Mouse (Mus musculus) limb, embryonic 14.5 days (tissue): ENCODE results near the gene Rab6a. TPM values are rescaled to one million over a fixed set of nuclear protein-coding genes. Genes with fewer than 3 reads are reported as not detected.

Experiments
- ATAC-seq: fragments of 200-750 bp; cut with Nextera tagmentation; 2 replicates; pipeline ENCODE4 v1.8.0; 2017; ENCODE audit warnings: low read depth, moderate number of reproducible peaks, moderate TSS enrichment; ENCODE audit not compliant: low FRiP score
- DNase-seq: peaks from one replicate; pipeline ENCODE4 v3.0.0-alpha.2; 2015; ENCODE audit warnings: low spot score
- H3K27ac ChIP-seq: fragments of 300-500 bp; sonication (generic); replicated peaks from 2 replicates; pipeline ENCODE4 v1.5.1; 2014; ENCODE audit warnings: low read depth, mild to moderate bottlenecking, low read length, moderate library complexity, mixed read lengths
- H3K27me3 ChIP-seq: fragments of 300-500 bp; sonication (generic); 2 replicates; pipeline ENCODE4 v1.6.1; 2014; ENCODE audit warnings: low read length, mixed read lengths; ENCODE audit not compliant: control insufficient read depth, insufficient read depth
- H3K36me3 ChIP-seq: fragments of 300-500 bp; sonication (generic); 2 replicates; pipeline ENCODE4 v1.6.1; 2014; ENCODE audit warnings: mild to moderate bottlenecking, low read length, moderate library complexity, mixed read lengths; ENCODE audit not compliant: control insufficient read depth, insufficient read depth
- H3K4me1 ChIP-seq: fragments of 300-500 bp; sonication (generic); 2 replicates; pipeline ENCODE4 v1.6.1; 2014; ENCODE audit warnings: antibody characterized with exemption, low read length, mixed read lengths; ENCODE audit not compliant: control insufficient read depth, insufficient read depth
- H3K4me2 ChIP-seq: fragments of 300-500 bp; sonication (generic); replicated peaks from 2 replicates; pipeline ENCODE4 v1.6.1; 2014; ENCODE audit warnings: low read depth, mild to moderate bottlenecking, low read length, moderate library complexity; ENCODE audit not compliant: severe bottlenecking
- H3K4me3 ChIP-seq: fragments of 300-500 bp; sonication (generic); replicated peaks from 2 replicates; pipeline ENCODE4 v1.5.1; 2014; ENCODE audit warnings: low read length
- H3K9ac ChIP-seq: fragments of 300-500 bp; sonication (generic); 2 replicates; pipeline ENCODE4 v1.6.1; 2014; ENCODE audit warnings: mild to moderate bottlenecking, low read depth, low read length, moderate library complexity; ENCODE audit not compliant: severe bottlenecking
- H3K9me3 ChIP-seq: fragments of 300-500 bp; sonication (generic); 2 replicates; pipeline ENCODE4 v1.6.1; 2016; ENCODE audit warnings: low read length; ENCODE audit not compliant: control insufficient read depth
- POLR2A ChIP-seq: fragments of 200-500 bp; IDR thresholded peaks from 2 replicates; pipeline ENCODE4 v1.8.0; 2012; ENCODE audit warnings: inconsistent platforms, mild to moderate bottlenecking, moderate library complexity, borderline replicate concordance; ENCODE audit not compliant: insufficient read depth, insufficient read length; ENCODE audit errors: extremely low read depth
- WGBS: fragments of 180-500 bp; shearing (Covaris S2); extraction: QIAGEN DNeasy Blood & Tissue Kit; methylation state at CpG from one replicate; pipeline ENCODE4 v1.1.7; 2014; 5-methylcytosine and 5-hydroxymethylcytosine counted together
- polyA plus RNA-seq, 2 experiments: library from polyadenylated mRNA; depleted of rRNA in 1 of 2; stranded (reverse) in 1 of 2; unstranded in 1 of 2; fragments of >200 nt; fragmentation: Nextera tagmentation in 1 of 2; extraction: Ambion mirVana in 1 of 2; gene quantifications; 2 replicates each; pipeline versions ENCODE4 v1.2.1 to v1.2.3; 2012 to 2014

Rab6a gene
- polyA plus RNA-seq, 2 experiments: 76.7 to 113 TPM

DNA sequence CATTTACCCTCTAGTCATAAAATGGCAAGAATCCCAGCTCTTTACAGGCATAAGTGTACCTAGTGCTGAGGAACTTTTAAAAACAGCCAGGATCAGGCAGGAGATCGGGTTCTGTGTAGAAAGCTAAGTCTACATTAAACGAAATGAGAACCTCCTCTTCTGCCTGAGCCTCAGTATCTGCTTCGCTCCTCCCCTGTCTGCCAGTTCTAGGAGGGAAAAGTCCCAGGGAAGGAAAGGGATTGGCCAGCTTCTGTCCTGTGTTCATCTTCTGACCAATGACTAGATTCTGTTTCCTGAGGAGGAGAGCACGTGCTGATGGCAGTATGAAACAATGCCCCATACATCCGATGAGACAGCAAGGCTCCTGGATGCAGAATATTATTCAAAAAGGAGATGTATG, 73.9 kb downstream of the Rab6a start:
- WGBS: 56% methylated on average over 5 of the region's 5 CpGs
- no peak for DNase-seq
- Histone ChIP-seq H3K9me3 (no peaks in the 10 kb centered on the region), H3K27me3 (no peaks in the 10 kb centered on the region), H3K4me2 (no peak overlapping the region), H3K27ac (no peak overlapping the region), H3K4me1 (peaks cover 9% of the 10 kb centered on the region; the same call in 1 of the 2 replicates), H3K4me3 (no peak overlapping the region), H3K36me3 (no peaks in the 10 kb centered on the region), H3K9ac (no peak overlapping the region)
- ATAC-seq: no peak
- TF ChIP-seq POLR2A: no peak

DNA sequence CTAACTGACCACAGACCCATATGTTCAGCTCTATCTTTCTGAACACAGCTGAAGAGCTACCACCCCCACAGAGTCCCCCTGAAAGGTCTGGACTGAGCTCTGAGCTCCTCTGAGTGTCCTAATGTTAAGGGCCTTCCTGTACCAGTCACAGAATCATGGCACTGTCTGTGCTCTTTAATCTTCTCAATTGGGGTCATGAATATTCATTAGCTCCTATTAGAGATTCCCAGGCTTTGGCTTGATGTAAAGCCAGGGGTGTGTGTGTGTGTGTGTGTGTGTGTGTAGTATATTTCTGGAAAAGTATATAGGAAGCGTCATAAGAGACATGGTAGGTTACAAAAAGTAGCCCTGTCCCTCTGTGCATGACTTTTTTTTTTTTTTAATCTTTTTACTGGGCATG, 76.0 kb downstream of the Rab6a start:
- H3K9me3 ChIP-seq: no peaks in the 10 kb centered on the region

DNA sequence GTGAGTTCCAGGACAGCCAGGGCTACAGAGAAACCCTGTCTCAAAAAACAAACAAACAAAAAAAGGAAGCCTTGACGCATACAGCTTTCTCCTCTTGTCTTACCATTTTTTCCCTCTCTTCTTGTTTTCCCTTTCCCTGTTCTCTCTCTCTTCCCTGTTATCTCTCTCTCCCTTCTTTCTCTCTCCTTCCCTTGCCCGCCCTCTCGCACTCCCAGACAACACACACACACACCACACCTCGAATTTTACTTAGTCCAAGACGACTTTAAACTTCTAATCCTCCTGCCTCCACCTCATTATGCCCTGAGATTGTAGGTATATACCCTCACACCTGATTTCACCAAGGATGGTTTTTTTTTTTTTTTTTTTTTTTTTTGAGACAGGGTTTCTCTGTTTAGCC, 76.9 kb downstream of the Rab6a start:
- no peak for TF ChIP-seq POLR2A

More for the DNA sequence above, 76.0 kb downstream of the Rab6a start:
- H3K36me3 ChIP-seq: no peaks in the 10 kb centered on the region
- H3K27me3 ChIP-seq: no peaks in the 10 kb centered on the region
- H3K27ac ChIP-seq: no peak overlapping the region
- no peak overlapping the region for H3K4me3 ChIP-seq
- H3K9ac ChIP-seq: no peak overlapping the region
- TF ChIP-seq POLR2A: no peak
- ATAC-seq: no peak
- peaks cover 9% of the 10 kb centered on the region; the same call in 1 of the 2 replicates for H3K4me1 ChIP-seq
- 84% methylated on average over 1 of the region's 1 CpGs for WGBS
- DNase-seq: no peak
- no peak overlapping the region for H3K4me2 ChIP-seq

DNA sequence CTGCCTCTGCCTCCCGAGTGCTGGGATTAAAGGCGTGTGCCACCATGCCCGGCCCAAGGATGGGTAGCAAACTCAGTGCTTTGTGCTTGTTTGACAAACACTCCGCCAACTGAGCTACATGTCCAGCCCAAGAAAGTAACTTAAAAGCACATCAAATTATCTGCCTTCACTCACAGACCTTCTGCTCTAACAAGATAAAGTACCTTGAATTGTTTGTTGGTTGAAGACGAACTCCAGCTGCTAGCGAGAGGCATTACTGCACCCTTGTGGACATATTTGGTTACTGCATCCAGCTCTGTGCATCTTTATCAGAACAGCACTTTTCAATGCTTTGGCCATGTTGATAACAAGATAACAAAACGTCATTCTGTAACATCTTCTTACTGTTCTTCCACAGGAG, 77.3 kb downstream of the Rab6a start:
- no peaks in the 10 kb centered on the region for H3K9me3 ChIP-seq
- H3K27me3 ChIP-seq: no peaks in the 10 kb centered on the region
- no peaks in the 10 kb centered on the region for H3K36me3 ChIP-seq
- no peak for ATAC-seq
- no peak for TF ChIP-seq POLR2A
- WGBS: 53% methylated on average over 7 of the region's 7 CpGs
- H3K27ac ChIP-seq: no peak overlapping the region
- no peak overlapping the region for H3K4me2 ChIP-seq
- no peak overlapping the region for H3K9ac ChIP-seq
- H3K4me3 ChIP-seq: no peak overlapping the region
- 0 out of 2 replicates have a peak, but pooled peaks cover under 1% of the 10 kb centered on the region for H3K4me1 ChIP-seq
- peak; percentile 76 for DNase-seq

More for the DNA sequence above, 76.9 kb downstream of the Rab6a start:
- H3K9ac ChIP-seq: no peak overlapping the region
- H3K36me3 ChIP-seq: no peaks in the 10 kb centered on the region
- no peak overlapping the region for H3K4me2 ChIP-seq
- no peak overlapping the region for H3K4me3 ChIP-seq
- H3K27me3 ChIP-seq: no peaks in the 10 kb centered on the region
- H3K9me3 ChIP-seq: no peaks in the 10 kb centered on the region
- no peak for ATAC-seq
- H3K27ac ChIP-seq: no peak overlapping the region
- peaks cover 4% of the 10 kb centered on the region; the same call in 1 of the 2 replicates for H3K4me1 ChIP-seq
- 76% methylated on average over 5 of the region's 5 CpGs for WGBS
- no peak for DNase-seq

DNA sequence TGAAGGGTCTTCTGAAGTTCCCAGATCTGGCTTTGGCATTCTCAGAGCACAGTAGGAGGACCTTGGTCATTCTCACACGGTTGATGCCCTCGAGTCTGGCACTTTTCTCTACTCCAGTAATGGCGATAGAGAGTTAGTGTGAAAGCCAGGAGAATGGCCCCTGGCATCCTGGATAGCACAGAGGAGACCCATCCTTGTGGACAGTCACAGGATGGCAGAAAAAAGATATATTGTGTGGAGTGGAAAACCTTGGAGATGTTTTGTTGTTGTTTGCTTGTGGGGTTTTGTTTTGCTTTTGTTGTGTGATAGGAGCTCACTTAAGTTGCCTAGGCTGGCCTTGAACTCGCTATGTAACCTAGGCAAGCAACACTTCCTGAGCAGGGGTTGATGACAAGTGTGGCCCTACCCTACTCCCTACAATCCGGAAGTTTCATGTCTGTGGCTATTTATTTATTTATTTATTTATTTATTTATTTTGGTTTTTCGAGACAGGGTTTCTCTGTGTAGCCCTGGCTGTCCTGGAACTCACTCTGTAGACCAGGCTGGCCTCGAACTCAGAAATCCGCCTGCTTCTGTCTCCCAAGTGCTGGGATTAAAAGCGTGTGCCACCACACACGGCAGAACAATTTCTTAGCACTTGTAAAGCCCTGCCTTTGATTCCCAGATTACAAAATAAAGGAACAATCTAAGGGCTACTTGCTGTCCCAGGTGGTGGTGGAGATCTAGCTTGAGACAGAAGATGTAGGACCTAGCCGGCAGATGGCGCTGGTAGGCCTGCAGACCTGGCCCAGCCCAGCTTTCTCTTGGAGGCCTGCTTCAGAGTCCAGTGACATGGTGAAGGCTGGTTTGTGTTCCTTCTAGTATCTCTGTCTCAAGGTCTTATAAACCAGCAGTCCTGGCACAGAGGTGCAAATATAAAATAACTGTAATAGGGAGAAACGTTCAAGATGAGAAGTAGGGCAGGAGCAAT, 78.1 kb downstream of the Rab6a start:
- H3K36me3 ChIP-seq: no peaks in the 10 kb centered on the region
- H3K27ac ChIP-seq: no peak overlapping the region
- 35% methylated on average over 13 of the region's 13 CpGs for WGBS
- H3K4me3 ChIP-seq: no peak overlapping the region
- H3K9me3 ChIP-seq: no peaks in the 10 kb centered on the region
- no peaks in the 10 kb centered on the region for H3K27me3 ChIP-seq
- no peak overlapping the region for H3K9ac ChIP-seq
- DNase-seq: peak; percentile 85
- H3K4me2 ChIP-seq: no peak overlapping the region
- no peaks in the 10 kb centered on the region for H3K4me1 ChIP-seq
- no peak for TF ChIP-seq POLR2A
- ATAC-seq: peak; percentile 78; the same call in 1 of the 2 replicates
